Mouse (Mus musculus) megakaryocyte, embryonic 14.5 days (primary cell): ENCODE measurements around the gene Sfi1.
"Not testable (repeated sequence)": the region's sequence is repeated elsewhere in the genome, so short reads cannot be mapped to it uniquely, and the experiment has no call there.

Source experiments
- FLI1 ChIP-seq: IDR thresholded peaks from 2 replicates; pipeline ENCODE4 v1.6.1; 2012; ENCODE audit warnings: low read length, inconsistent platforms, mixed read lengths
- GATA1 ChIP-seq: IDR thresholded peaks from 3 replicates; pipeline ENCODE4 v1.6.1; 2012; ENCODE audit warnings: mixed read lengths, low read length, inconsistent platforms, borderline replicate concordance

DNA sequence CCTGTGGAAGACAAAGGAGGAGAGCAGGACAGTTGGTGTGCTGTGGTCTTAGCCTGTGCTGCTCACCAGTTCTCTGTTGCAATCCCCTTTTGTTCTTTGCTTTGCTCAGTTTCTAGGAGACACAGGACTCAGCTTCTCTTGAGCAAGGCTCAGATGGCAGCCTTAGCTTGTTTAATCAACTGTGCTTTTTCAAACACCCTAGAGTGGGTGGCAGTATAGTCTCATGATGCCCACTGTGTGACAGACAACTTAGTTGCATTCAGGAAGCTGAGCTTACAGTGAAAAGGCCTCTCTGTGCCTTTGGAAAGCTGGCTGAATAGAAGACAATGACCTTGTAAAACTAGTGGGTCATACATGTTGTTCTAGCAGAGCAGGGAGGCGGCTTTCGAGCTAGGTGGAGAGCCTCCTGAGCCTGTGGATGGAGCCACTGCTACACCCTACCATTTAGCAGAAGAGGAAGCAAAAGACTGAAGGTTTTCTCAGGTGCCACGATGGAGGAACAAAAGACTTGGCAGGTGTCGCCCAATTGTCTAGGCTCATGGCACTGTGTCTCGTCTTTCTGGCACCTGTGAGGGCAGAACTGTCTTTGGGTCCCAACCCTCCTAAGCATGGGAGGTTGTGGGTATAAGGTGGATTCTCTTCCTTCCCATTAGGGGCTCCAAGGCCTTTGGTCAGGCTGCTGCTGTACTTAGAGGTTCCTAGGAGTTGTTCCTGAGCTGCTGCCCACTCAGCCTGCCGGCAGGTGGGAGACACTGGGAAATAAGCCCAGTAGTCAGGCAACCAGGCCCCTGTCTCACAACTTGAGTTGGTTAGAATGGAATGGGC, 66.6 kb downstream of the Sfi1 start:
- not testable (repeated sequence) for TF ChIP-seq FLI1, GATA1
